Mouse (Mus musculus) neutrophil, adult 5-6 weeks (primary cell): ENCODE measurements around the gene Gm7075. TPM values are rescaled to one million over a fixed set of nuclear protein-coding genes. Genes with fewer than 3 reads are reported as not detected.
"Not testable (repeated sequence)": the region's sequence is repeated elsewhere in the genome, so short reads cannot be mapped to it uniquely, and the experiment has no call there.

Source experiments
- ATAC-seq: fragments of 151-379, 151-347 bp; 2 replicates; pipeline ENCODE4 v1.8.0; 2017; ENCODE audit warnings: mild to moderate bottlenecking, moderate TSS enrichment; ENCODE audit not compliant: insufficient number of reproducible peaks, poor library complexity, low FRiP score, severe bottlenecking; ENCODE audit errors: extremely low read depth
- total RNA-seq: library from RNA; stranded (forward); fragments of 200-1000 nt; gene quantifications from 2 replicates; pipeline ENCODE4 v1.2.3, GENCODE M21; 2017

The Gm7075 gene
- total RNA-seq = not detected in 2 replicates

- ATAC-seq = peak; percentile 49; the same call in 1 of the 2 replicates
Measured at GRCm38 (mm10) chr10:63421739-63422735, at the start of gene Gm7075. TSS of gene Gm7075 (minus strand) at chr10:63421789.

- ATAC-seq = no peak
Measured at GRCm38 (mm10) chr10:63460935-63461334, 39.3 kb upstream of the Gm7075 start.

GRCm38 (mm10) chr10:63457292-63458128 is 35.9 kb upstream of the Gm7075 start:
- no peak for ATAC-seq

GRCm38 (mm10) chr10:63455110-63455878 is 33.7 kb upstream of the Gm7075 start:
- ATAC-seq = no peak

- ATAC-seq = no peak
Measured at GRCm38 (mm10) chr10:63453926-63454325, 32.3 kb upstream of the Gm7075 start.

GRCm38 (mm10) chr10:63444602-63445387 is 23.2 kb upstream of the Gm7075 start:
- not testable (repeated sequence) for ATAC-seq

- ATAC-seq = no peak
Measured at GRCm38 (mm10) chr10:63439694-63440228, 18.2 kb upstream of the Gm7075 start.

GRCm38 (mm10) chr10:63438736-63439262 is 17.2 kb upstream of the Gm7075 start:
- no peak for ATAC-seq

GRCm38 (mm10) chr10:63432887-63433286 is 11.3 kb upstream of the Gm7075 start:
- no peak for ATAC-seq

GRCm38 (mm10) chr10:63432099-63432498 is 10.5 kb upstream of the Gm7075 start:
- ATAC-seq = no peak

GRCm38 (mm10) chr10:63431221-63431736 is 9.7 kb upstream of the Gm7075 start:
- ATAC-seq = no peak

GRCm38 (mm10) chr10:63429785-63430305 is 8.3 kb upstream of the Gm7075 start, which contains the start of gene Ctnna3:
TSS of gene Ctnna3 (plus strand) at chr10:63430098.
- ATAC-seq = peak; percentile 84

- ATAC-seq = peak; percentile 88
Measured at GRCm38 (mm10) chr10:63429380-63429779, 7.8 kb upstream of the Gm7075 start.

GRCm38 (mm10) chr10:63429023-63429340 is 7.4 kb upstream of the Gm7075 start:
- ATAC-seq = no peak

- no peak for ATAC-seq
Measured at GRCm38 (mm10) chr10:63428243-63429022, 6.8 kb upstream of the Gm7075 start.

GRCm38 (mm10) chr10:63427146-63427545 is 5.6 kb upstream of the Gm7075 start:
- no peak for ATAC-seq

- 0 out of 2 replicates have a peak, but pooled peaks have one; percentile 30 for ATAC-seq
Measured at GRCm38 (mm10) chr10:63424475-63424814, 2.9 kb upstream of the Gm7075 start.
